Mouse (Mus musculus): Measurements from ENCODE around the gene Cd7. TPM values are rescaled to one million over a fixed set of nuclear protein-coding genes. Genes with fewer than 3 reads are reported as not detected.
A peak's percentile ranks its signal among the peaks of the same experiment; 100 is the strongest.

The Cd7 gene
- polyA plus RNA-seq, 1 experiment from 2014 or later = 0.24 TPM

GRCm38 (mm10) chr11:121038366-121039240, 615 bp downstream of the Cd7 start:
- no peak overlapping the region for H3K4me2 ChIP-seq (replicated peaks)
- no peak overlapping the region for H3K4me3 ChIP-seq (replicated peaks; ENCODE audit: low read length)
- H3K9me3 ChIP-seq (ENCODE audit: control insufficient read depth, low read length) = no peaks in the 10 kb centered on the region
- H3K27ac ChIP-seq = no peak overlapping the region
- H3K9ac ChIP-seq = no peak overlapping the region
- 92% methylated on average over 11 of the region's 11 CpGs for WGBS
- no peaks in the 10 kb centered on the region for H3K36me3 ChIP-seq (replicated peaks; ENCODE audit: control insufficient read depth, insufficient read depth)
- no peak for ATAC-seq (ENCODE audit: low FRiP score)
- no peaks in the 10 kb centered on the region for H3K27me3 ChIP-seq (ENCODE audit: control insufficient read depth, insufficient read depth, low read length)
- H3K4me1 ChIP-seq (replicated peaks; ENCODE audit: control insufficient read depth, insufficient read depth, low read length) = no peaks in the 10 kb centered on the region
- DNase-seq (ENCODE audit: low spot score) = no peak

DNA sequence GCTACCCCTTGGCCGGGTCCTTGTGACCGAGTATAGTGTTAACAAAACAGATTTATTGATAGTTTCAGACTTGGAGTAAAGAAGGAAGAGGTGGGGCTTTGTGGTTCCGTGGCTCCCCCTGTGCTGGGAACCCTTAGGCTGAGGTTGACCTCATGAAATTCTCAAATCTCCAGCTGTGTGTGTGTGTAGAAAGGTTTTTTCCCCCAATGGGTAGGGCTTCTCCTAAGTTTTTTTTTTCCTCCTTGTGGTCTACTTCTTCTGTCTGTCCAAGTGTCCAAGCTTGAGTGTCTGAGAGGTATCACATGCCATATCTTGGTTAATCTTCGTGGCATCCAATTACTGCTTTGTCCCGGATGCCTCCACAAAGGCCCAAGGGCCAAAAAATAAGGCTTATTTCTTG, 6.1 kb downstream of the Cd7 start:
- no peak for DNase-seq (ENCODE audit: low spot score)
- Histone ChIP-seq H3K36me3 (replicated peaks; ENCODE audit: control insufficient read depth, insufficient read depth) (no peaks in the 10 kb centered on the region), H3K4me3 (replicated peaks; ENCODE audit: low read length) (no peak overlapping the region), H3K4me2 (replicated peaks) (no peak overlapping the region), H3K27me3 (ENCODE audit: control insufficient read depth, insufficient read depth, low read length) (no peaks in the 10 kb centered on the region), H3K4me1 (replicated peaks; ENCODE audit: control insufficient read depth, insufficient read depth, low read length) (no peaks in the 10 kb centered on the region), H3K9me3 (ENCODE audit: control insufficient read depth, low read length) (no peaks in the 10 kb centered on the region), H3K9ac (no peak overlapping the region), H3K27ac (no peak overlapping the region)
- ATAC-seq (ENCODE audit: low FRiP score) = no peak
- 87% methylated on average over 5 of the region's 5 CpGs for WGBS

GRCm38 (mm10) chr11:121027259-121027658, 12.0 kb downstream of the Cd7 start:
- Histone ChIP-seq H3K27me3 (ENCODE audit: control insufficient read depth, insufficient read depth, low read length) (no peaks in the 10 kb centered on the region), H3K4me3 (replicated peaks; ENCODE audit: low read length) (no peak overlapping the region), H3K36me3 (replicated peaks; ENCODE audit: control insufficient read depth, insufficient read depth) (no peaks in the 10 kb centered on the region), H3K4me1 (replicated peaks; ENCODE audit: control insufficient read depth, insufficient read depth, low read length) (no peaks in the 10 kb centered on the region), H3K27ac (no peak overlapping the region), H3K4me2 (replicated peaks) (no peak overlapping the region), H3K9me3 (ENCODE audit: control insufficient read depth, low read length) (no peaks in the 10 kb centered on the region), H3K9ac (no peak overlapping the region)
- DNase-seq (ENCODE audit: low spot score) (no peak), ATAC-seq (ENCODE audit: low FRiP score) (no peak)
- 93% methylated on average over 7 of the region's 7 CpGs for WGBS

- Histone ChIP-seq H3K4me3 (replicated peaks; ENCODE audit: low read length) (no peak overlapping the region), H3K27me3 (ENCODE audit: control insufficient read depth, insufficient read depth, low read length) (no peaks in the 10 kb centered on the region), H3K27ac (no peak overlapping the region), H3K4me1 (replicated peaks; ENCODE audit: control insufficient read depth, insufficient read depth, low read length) (no peaks in the 10 kb centered on the region), H3K4me2 (replicated peaks) (no peak overlapping the region), H3K9me3 (ENCODE audit: control insufficient read depth, low read length) (no peaks in the 10 kb centered on the region), H3K9ac (no peak overlapping the region), H3K36me3 (replicated peaks; ENCODE audit: control insufficient read depth, insufficient read depth) (no peaks in the 10 kb centered on the region)
- 63% methylated on average over 6 of the region's 6 CpGs for WGBS
- no peak for ATAC-seq (ENCODE audit: low FRiP score)
- no peak for DNase-seq (ENCODE audit: low spot score)
These were observed 15.1 kb downstream of the Cd7 start for GRCm38 (mm10) chr11:121024163-121024562.

GRCm38 (mm10) chr11:121019501-121019900, 19.7 kb downstream of the Cd7 start:
- no peaks in the 10 kb centered on the region for H3K4me1 ChIP-seq (replicated peaks; ENCODE audit: control insufficient read depth, insufficient read depth, low read length)
- H3K4me3 ChIP-seq (replicated peaks; ENCODE audit: low read length) = no peak overlapping the region
- ATAC-seq (ENCODE audit: low FRiP score) (no peak), DNase-seq (ENCODE audit: low spot score) (no peak)
- no peak overlapping the region for H3K4me2 ChIP-seq (replicated peaks)
- no peaks in the 10 kb centered on the region for H3K9me3 ChIP-seq (ENCODE audit: control insufficient read depth, low read length)
- H3K36me3 ChIP-seq (replicated peaks; ENCODE audit: control insufficient read depth, insufficient read depth) = no peaks in the 10 kb centered on the region
- 85% methylated on average over 5 of the region's 5 CpGs for WGBS
- no peak overlapping the region for H3K9ac ChIP-seq
- H3K27me3 ChIP-seq (ENCODE audit: control insufficient read depth, insufficient read depth, low read length) = no peaks in the 10 kb centered on the region
- no peak overlapping the region for H3K27ac ChIP-seq

- no peaks in the 10 kb centered on the region for H3K9me3 ChIP-seq (ENCODE audit: control insufficient read depth, low read length)
- no peak overlapping the region for H3K27ac ChIP-seq
- no peak overlapping the region for H3K4me2 ChIP-seq (replicated peaks)
- 44% methylated on average over 3 of the region's 3 CpGs for whole genome bisulfite sequencing
- DNase-seq (ENCODE audit: low spot score) (peak; percentile 71), ATAC-seq (ENCODE audit: low FRiP score) (peak; percentile 48; the same call in 1 of the 2 replicates)
- no peaks in the 10 kb centered on the region for H3K36me3 ChIP-seq (replicated peaks; ENCODE audit: control insufficient read depth, insufficient read depth)
- no peak overlapping the region for H3K4me3 ChIP-seq (replicated peaks; ENCODE audit: low read length)
- H3K4me1 ChIP-seq (replicated peaks; ENCODE audit: control insufficient read depth, insufficient read depth, low read length) = no peaks in the 10 kb centered on the region
- no peaks in the 10 kb centered on the region for H3K27me3 ChIP-seq (ENCODE audit: control insufficient read depth, insufficient read depth, low read length)
- no peak overlapping the region for H3K9ac ChIP-seq
These were observed 21.5 kb downstream of the Cd7 start for GRCm38 (mm10) chr11:121017703-121018102.

DNA sequence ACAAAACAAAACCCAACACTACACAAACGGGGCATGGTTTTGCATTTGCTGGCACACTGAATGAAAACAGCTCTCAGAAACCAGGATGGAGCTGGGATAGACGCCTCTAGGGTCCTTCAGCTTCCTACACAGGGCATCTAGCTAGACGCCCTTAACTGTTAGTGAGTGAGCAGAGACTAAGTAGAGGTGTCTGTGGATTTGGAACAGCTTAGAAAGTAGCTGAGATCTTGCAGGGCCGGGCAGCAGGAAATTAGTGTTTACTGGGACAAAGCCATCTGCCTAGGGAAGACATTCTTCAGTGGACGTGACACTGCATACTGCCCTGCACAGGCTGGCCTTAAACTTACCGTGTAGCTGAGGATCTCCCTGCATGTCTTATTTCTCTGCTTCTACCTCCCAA, 23.7 kb downstream of the Cd7 start:
- H3K4me2 ChIP-seq (replicated peaks) = no peak overlapping the region
- no peaks in the 10 kb centered on the region for H3K9me3 ChIP-seq (ENCODE audit: control insufficient read depth, low read length)
- no peak for ATAC-seq (ENCODE audit: low FRiP score)
- DNase-seq (ENCODE audit: low spot score) = no peak
- H3K27ac ChIP-seq = no peak overlapping the region
- 70% methylated on average over 6 of the region's 6 CpGs for WGBS
- H3K36me3 ChIP-seq (replicated peaks; ENCODE audit: control insufficient read depth, insufficient read depth) = no peaks in the 10 kb centered on the region
- H3K4me1 ChIP-seq (replicated peaks; ENCODE audit: control insufficient read depth, insufficient read depth, low read length) = no peaks in the 10 kb centered on the region
- no peaks in the 10 kb centered on the region for H3K27me3 ChIP-seq (ENCODE audit: control insufficient read depth, insufficient read depth, low read length)
- no peak overlapping the region for H3K4me3 ChIP-seq (replicated peaks; ENCODE audit: low read length)
- no peak overlapping the region for H3K9ac ChIP-seq

DNA sequence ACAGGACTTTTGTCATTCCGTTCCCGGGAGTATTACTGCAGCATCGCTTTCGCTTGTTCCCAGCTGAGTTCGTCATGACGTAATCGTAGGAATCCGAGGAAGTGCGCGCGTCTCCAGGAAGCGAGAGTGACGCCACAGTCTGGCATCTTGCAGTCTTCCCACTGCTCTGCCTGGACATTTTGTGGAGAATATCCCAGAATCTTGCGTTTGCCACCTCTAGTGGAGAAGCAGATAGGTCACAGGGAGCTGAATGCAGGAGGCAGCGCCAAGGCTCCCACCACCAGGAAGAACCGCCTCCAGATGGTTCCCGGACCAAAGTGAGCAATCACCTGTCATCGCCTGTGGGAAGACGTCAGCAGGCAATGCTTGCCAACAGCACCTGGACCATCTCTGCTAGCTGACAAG, 24.3 kb downstream of the Cd7 start:
- no peak overlapping the region for H3K27ac ChIP-seq
- no peaks in the 10 kb centered on the region for H3K4me1 ChIP-seq (replicated peaks; ENCODE audit: control insufficient read depth, insufficient read depth, low read length)
- H3K9ac ChIP-seq = no peak overlapping the region
- WGBS = 62% methylated on average over 19 of the region's 19 CpGs
- ATAC-seq (ENCODE audit: low FRiP score) (no peak), DNase-seq (ENCODE audit: low spot score) (no peak)
- no peaks in the 10 kb centered on the region for H3K27me3 ChIP-seq (ENCODE audit: control insufficient read depth, insufficient read depth, low read length)
- no peak overlapping the region for H3K4me3 ChIP-seq (replicated peaks; ENCODE audit: low read length)
- no peaks in the 10 kb centered on the region for H3K36me3 ChIP-seq (replicated peaks; ENCODE audit: control insufficient read depth, insufficient read depth)
- H3K9me3 ChIP-seq (ENCODE audit: control insufficient read depth, low read length) = no peaks in the 10 kb centered on the region
- peak overlapping the region; percentile 37 for H3K4me2 ChIP-seq (replicated peaks)

GRCm38 (mm10) chr11:121013656-121014055, 25.6 kb downstream of the Cd7 start:
- no peak for DNase-seq (ENCODE audit: low spot score)
- H3K4me3 ChIP-seq (replicated peaks; ENCODE audit: low read length) = no peak overlapping the region
- no peaks in the 10 kb centered on the region for H3K36me3 ChIP-seq (replicated peaks; ENCODE audit: control insufficient read depth, insufficient read depth)
- no peak overlapping the region for H3K9ac ChIP-seq
- no peaks in the 10 kb centered on the region for H3K9me3 ChIP-seq (ENCODE audit: control insufficient read depth, low read length)
- no peak for ATAC-seq (ENCODE audit: low FRiP score)
- no peaks in the 10 kb centered on the region for H3K4me1 ChIP-seq (replicated peaks; ENCODE audit: control insufficient read depth, insufficient read depth, low read length)
- H3K27me3 ChIP-seq (ENCODE audit: control insufficient read depth, insufficient read depth, low read length) = no peaks in the 10 kb centered on the region
- no peak overlapping the region for H3K27ac ChIP-seq
- 83% methylated on average over 7 of the region's 7 CpGs for WGBS
- no peak overlapping the region for H3K4me2 ChIP-seq (replicated peaks)

All from hindbrain, embryonic 14.5 days (tissue).